Mouse (Mus musculus) layer of hippocampus, adult 9-11 months (tissue): ENCODE results near the gene Pla2g6.
A peak's percentile ranks its signal among the peaks of the same experiment; 100 is the strongest.

ENCODE experiments used
- DNase-seq: peaks from one replicate; pipeline ENCODE4 v3.0.0; 2022

The Pla2g6 gene

DNA sequence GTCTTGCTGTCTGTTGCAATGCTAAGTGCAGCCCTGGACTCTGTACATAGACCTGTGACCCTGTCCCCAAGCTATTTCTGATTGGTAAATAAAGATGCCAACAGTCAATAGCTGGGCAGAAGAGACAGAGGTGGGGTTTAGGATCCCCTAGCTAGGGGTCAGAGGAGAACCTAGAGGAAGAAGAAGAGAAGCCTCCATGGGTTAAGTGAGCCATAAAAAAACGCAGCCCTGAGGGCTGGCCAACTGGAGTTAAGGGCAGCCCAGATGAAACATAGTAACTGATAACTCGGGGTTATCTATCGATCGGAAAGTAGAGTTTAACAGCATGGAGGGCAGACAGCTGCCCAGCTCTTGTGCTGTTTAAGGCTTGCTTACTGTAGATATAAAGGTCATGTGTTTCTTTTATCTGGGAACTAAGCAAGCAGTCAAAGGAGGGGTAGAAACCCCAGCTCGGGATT, 6.4 kb downstream of the Pla2g6 start:
- no peak for DNase-seq

- no peak for DNase-seq
Measured at GRCm38 (mm10) chr15:79313848-79314369, 14.3 kb downstream of the Pla2g6 start.

DNA sequence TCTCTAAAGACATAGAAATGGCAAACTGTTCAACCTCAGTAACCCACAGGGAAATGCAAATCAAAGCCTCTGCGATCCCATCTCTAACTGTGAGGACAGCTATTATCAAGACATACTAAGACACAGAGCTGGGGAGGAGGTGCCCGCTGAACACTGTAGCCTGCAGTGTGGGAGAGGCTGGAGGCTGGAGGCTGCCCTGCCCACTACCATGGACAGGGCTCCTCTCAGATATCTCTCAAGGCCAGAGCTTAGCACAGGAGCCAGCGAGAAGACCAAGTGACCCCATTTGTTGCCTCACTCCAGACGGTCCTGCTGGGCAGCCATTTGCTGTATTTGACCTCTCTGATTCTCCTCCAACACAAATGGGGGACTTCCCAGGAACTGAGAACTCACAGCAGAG, 20.3 kb downstream of the Pla2g6 start:
- no peak for DNase-seq

DNA sequence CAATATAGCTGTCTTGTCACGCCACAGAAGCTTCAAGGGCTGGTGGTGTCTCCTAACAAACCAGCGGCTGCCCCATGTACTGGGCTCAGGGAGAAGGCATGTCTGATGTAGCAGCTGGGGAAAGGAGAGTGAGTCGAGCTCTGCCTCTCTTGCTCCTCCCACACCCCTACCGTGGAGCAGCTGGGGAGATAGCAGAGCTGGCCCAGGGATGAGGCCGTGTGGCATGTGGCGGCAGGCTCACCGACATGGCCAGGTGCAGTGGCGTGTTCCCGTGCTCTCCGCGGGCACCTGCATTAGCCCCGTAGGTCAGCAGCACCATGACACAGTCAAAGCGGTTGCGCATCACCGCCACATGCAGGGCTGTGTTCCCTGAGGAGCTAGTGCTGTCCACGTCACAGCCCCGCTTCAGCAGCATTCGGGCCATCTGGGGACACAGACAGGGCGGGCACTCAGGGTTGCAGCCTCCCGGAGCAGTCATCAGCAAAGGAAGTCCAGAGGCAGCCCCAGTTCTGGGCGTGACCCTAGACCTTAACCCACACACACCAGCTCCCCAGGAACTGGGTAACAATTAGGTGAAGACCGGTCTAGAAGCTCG, 22.1 kb downstream of the Pla2g6 start:
- DNase-seq: no peak

DNA sequence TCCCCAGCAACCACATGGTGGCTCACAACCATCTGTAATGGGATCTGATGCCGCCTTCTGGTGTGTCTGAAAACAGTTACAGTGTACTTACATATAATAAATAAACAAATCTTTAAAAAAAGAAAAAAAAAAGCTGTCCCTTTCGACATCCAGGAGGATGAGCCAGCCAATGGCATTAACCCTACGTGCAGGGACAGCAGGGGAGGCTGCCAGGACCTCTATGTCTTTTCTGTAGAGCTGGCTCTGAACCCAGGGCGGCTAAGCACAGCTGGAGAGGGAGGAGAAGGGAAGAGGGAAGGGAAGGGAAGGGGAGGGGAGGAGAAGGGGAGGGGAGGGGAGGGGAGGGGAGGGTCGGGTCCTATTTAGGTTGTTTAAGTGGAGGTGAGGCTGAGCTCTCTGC, 23.4 kb downstream of the Pla2g6 start:
- no peak for DNase-seq

- DNase-seq: no peak
Measured at GRCm38 (mm10) chr15:79303725-79304124, 24.5 kb downstream of the Pla2g6 start.

DNA sequence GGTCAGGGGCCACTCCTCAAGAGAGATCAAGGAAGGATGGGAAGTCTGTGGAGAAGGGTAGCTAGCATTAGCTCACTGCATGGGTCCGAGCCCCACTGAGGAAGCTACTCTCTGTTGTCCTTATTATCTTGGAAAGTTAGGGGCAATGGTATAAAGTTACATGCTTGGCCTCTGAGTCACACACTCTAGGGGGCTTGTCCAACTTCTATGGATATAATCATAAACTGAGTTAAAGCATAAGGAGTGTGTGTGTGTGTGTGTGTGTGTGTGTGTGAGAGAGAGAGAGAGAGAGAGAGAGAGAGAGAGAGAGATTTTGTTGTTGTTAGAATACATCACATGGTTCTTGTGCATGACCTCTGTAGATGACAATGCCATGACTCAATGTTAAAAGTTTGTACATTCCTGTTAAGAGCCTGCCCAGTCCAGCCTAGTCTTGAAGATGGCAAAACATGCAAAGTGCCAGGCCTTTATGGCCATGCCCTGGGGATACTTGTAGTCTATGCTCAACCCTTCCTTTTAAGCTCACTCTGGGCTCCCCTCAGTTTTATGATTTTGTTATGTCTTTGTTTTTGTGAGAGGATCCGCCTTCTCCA, 28.5 kb downstream of the Pla2g6 start:
- DNase-seq: no peak

GRCm38 (mm10) chr15:79298553-79298952, 29.6 kb downstream of the Pla2g6 start:
- no peak for DNase-seq

GRCm38 (mm10) chr15:79292779-79293178, 35.4 kb downstream of the Pla2g6 start:
- no peak for DNase-seq

GRCm38 (mm10) chr15:79290340-79290739, 37.9 kb downstream of the Pla2g6 start:
- no peak for DNase-seq

- DNase-seq: no peak
Measured at GRCm38 (mm10) chr15:79289441-79289840, 38.7 kb downstream of the Pla2g6 start.

GRCm38 (mm10) chr15:79288387-79288786, 39.8 kb downstream of the Pla2g6 start:
- DNase-seq: no peak

GRCm38 (mm10) chr15:79287091-79287490, 41.1 kb downstream of the Pla2g6 start:
- DNase-seq: no peak

DNA sequence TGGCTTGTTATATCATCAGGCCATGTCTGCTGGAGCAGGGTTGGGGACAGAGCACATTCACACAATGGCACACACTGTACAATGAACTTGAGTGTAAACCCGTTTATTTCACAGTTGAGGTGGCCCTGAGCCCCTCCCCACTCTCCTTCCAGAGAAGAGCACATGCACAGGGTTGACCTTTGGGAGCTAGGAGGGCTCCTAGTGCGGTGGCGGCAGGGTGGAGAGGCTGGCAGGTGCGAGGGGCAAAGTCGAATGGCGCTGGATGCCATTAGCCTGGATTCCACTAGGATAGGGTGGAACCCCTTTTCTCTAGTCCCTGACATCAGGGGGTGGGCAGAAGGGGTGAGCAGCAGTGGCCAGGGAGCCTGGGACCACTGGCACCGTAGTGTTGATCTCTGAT, 42.0 kb downstream of the Pla2g6 start:
- DNase-seq: no peak

DNA sequence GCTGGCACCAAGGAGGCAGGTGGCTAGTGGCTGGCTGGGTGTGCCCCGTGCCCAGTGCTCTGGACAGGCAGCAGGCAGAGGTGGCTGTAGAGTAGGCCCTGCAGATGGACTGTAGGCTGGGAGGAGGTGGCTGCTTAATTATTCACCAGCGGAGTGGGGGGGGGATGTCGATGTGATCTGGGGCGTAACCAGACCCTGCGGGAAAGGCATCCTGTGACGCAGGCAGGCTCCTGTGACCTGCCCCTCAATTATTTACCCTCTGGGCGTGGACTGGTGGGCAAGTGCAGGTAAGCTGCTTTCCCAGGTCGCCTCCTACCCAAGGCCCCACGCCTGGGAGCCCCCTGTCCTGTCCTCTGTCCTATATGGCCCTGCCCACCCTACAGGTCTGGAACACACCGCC, 42.8 kb downstream of the Pla2g6 start, which contains the start of gene Baiap2l2:
Gene Baiap2l2, minus strand, starts transcription at position 139 of the 400 bp plus-strand sequence.
- no peak for DNase-seq

- no peak for DNase-seq
Measured at GRCm38 (mm10) chr15:79283371-79283770, 44.8 kb downstream of the Pla2g6 start.

DNA sequence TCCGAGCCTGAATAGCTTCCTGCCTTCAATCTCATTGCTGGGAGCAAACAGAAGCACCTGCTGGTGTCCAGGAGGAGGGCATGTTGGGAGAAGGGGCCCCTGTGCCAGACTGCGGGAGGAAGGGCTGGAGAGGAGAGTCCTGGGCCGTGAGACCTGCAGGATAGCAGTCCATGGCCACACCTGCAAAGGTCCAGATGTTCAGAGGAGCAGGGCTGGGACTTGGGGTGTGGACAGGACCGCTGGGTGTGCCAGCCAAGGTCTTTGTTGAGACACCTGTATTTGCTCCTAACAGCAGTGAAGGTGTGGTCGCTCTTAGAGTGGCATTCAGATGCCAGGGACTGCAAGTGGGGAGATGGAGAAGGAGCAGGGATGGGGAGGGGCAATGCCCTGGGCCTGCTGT, 45.8 kb downstream of the Pla2g6 start:
- no peak for DNase-seq

- DNase-seq: no peak
Measured at GRCm38 (mm10) chr15:79281389-79281788, 46.8 kb downstream of the Pla2g6 start.

GRCm38 (mm10) chr15:79280850-79281249, 47.3 kb downstream of the Pla2g6 start:
- DNase-seq: no peak

DNA sequence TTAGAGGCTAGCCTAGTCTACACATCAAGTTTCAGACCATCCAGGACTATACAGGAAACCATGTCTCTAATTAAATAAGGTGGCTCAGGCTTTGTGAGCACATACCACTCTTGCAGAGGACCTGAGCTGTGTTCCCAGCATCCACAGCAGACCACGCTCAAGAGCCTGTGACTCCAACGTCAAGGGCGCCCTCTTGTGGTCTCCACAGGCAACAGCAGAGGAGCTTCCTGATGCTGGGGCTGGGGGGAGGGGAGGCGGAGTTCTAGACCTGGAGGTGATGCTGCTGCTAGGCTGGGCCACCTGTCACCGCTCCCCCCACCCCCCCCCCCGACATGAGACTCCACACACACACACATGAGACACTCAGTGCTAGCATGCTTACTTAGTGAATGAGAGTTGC, 48.0 kb downstream of the Pla2g6 start:
- DNase-seq: no peak

DNA sequence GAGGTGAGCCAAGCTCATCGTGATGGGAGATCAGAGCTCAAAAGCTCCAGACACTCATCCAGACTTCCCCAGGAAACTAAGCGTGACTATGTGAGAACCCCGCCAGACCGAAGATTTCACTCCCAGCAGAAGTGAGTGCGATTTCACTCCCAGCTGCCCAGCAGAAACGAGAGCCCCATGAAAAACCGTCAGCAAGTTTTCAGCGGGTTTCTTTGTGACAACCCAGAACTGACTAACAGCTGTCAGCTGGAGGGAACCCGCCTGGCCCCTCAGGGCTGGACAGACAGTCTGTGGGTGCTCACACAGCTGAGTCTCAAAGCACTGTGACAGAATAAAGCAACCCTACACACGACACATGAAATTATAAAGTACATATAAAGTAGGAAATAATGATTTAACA, 50.5 kb downstream of the Pla2g6 start:
- DNase-seq: peak; percentile 36

DNA sequence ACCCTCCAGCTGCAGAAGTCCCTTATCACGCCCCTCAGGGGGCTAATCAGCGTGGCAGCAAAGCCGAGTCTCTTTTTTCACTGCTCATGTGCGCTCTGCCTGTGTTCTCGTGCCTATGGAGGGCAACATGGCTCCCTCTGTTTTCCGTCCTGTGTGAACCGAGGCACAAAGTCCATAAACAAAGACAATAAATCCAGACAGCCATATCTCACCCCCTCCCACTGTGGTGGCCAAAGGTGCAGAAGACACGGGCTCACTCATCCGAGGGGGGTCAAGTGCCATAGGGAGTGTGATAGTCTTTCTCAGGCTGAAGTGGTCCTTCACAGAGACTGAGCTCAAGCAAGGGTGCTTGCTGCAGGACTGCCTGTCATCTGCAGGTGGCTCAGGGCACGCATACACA, 55.2 kb downstream of the Pla2g6 start:
- DNase-seq: no peak

DNA sequence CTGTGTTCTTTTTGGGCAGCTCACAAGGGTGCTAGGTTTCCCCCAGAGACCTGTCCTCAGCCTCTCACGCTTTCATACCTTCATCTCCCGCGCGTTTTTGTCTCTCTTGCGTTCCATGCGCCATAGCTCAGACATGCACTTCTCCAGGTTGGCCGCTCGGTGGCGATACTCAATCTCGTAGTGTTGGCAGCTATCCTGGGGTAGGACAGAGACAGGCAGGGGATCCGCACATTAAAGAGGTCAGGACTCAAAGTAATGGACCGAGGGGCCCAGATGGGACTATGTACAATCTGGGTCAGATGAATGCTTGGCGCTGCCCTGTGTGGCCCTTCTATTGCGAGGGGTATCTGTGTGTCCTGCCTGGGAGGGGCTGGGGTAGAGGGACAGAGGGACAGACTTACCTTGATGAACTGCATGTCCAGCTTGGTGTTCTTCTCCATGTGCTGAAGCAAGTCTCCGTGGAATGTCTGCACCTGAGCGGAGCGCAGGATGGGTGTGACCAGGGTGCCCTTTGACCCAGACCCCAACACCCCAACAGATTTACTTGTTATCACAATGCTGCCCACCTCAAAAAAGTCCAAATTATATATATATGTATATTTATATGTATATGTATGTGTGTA, 57.0 kb downstream of the Pla2g6 start:
- DNase-seq: no peak
